Mouse (Mus musculus): Measurements from ENCODE around the gene Fam117a.
"Not testable (repeated sequence)": the region's sequence is repeated elsewhere in the genome, so short reads cannot be mapped to it uniquely, and the experiment has no call there.

The Fam117a gene

GRCm38 (mm10) chr11:95391743-95392142 lies 54.9 kb downstream of the Fam117a start:
- CTCF ChIA-PET: interaction anchor here (0.7 kb wide), 1 partner anchor 1372 kb away, joined by 3 read pairs; no protein-coding TSS in a partner anchor

GRCm38 (mm10) chr11:95392223-95392667 lies 55.4 kb downstream of the Fam117a start:
- CTCF ChIA-PET: no interaction called here

- CTCF ChIA-PET: no interaction called here
Measured at GRCm38 (mm10) chr11:95392708-95393499, 56.1 kb downstream of the Fam117a start.

GRCm38 (mm10) chr11:95393500-95393816 lies 56.6 kb downstream of the Fam117a start:
- CTCF ChIA-PET: no interaction called here

GRCm38 (mm10) chr11:95394112-95394511 lies 57.3 kb downstream of the Fam117a start:
- CTCF ChIA-PET: no interaction called here

- CTCF ChIA-PET: interaction anchor here (0.6 to 0.7 kb wide), 2 partner anchors 11 to 84 kb away, joined by 4 read pairs; no protein-coding TSS in a partner anchor
Measured at GRCm38 (mm10) chr11:95396548-95396947, 59.7 kb downstream of the Fam117a start.

GRCm38 (mm10) chr11:95397843-95398835 lies 61.3 kb downstream of the Fam117a start:
- CTCF ChIA-PET: interaction anchor here (0.5 to 0.9 kb wide), 4 partner anchors 15 to 82 kb away, joined by 3 read pairs; no protein-coding TSS in a partner anchor

- CTCF ChIA-PET: no interaction called here
Measured at GRCm38 (mm10) chr11:95399520-95400020, 62.8 kb downstream of the Fam117a start.

- CTCF ChIA-PET: no interaction called here
Measured at GRCm38 (mm10) chr11:95401568-95401967, 64.8 kb downstream of the Fam117a start.

GRCm38 (mm10) chr11:95402196-95402595 lies 65.4 kb downstream of the Fam117a start:
- CTCF ChIA-PET: no interaction called here

- CTCF ChIA-PET: no interaction called here
Measured at GRCm38 (mm10) chr11:95402658-95403101, 65.9 kb downstream of the Fam117a start.

GRCm38 (mm10) chr11:95403382-95404340 lies 66.8 kb downstream of the Fam117a start:
- CTCF ChIA-PET: no interaction called here

- CTCF ChIA-PET: no interaction called here
Measured at GRCm38 (mm10) chr11:95405771-95406170, 69.0 kb downstream of the Fam117a start.

- CTCF ChIA-PET: not testable (repeated sequence)
Measured at GRCm38 (mm10) chr11:95406398-95406797, 69.6 kb downstream of the Fam117a start.

- CTCF ChIA-PET: interaction anchor here (0.6 kb wide), 1 partner anchor 117 kb away, joined by 4 read pairs; no protein-coding TSS in a partner anchor
Measured at GRCm38 (mm10) chr11:95409450-95410112, 72.8 kb downstream of the Fam117a start.

GRCm38 (mm10) chr11:95411453-95412013 lies 74.7 kb downstream of the Fam117a start:
- CTCF ChIA-PET: interaction anchor here (0.6 kb wide), 1 partner anchor 76 kb away, joined by 4 read pairs; no protein-coding TSS in a partner anchor

GRCm38 (mm10) chr11:95412615-95413014 lies 75.8 kb downstream of the Fam117a start:
- CTCF ChIA-PET: interaction anchor here (1.0 kb wide), 1 partner anchor 15 kb away, joined by 3 read pairs; no protein-coding TSS in a partner anchor

GRCm38 (mm10) chr11:95413641-95414535 lies 77.1 kb downstream of the Fam117a start, which contains the start of gene Spop:
Gene Spop (plus strand): TSS chr11:95414080.
- CTCF ChIA-PET: interaction anchor here (0.6 to 1.0 kb wide), 3 partner anchors 17 to 814 kb away, joined by 3 to 4 read pairs (median 3); no protein-coding TSS in a partner anchor

Measured in spleen, embryonic (tissue).